Mouse (Mus musculus) heart, adult 18-20 months (tissue): ENCODE data around the gene Fbxw28. TPM values are rescaled to one million over a fixed set of nuclear protein-coding genes. Genes with fewer than 3 reads are reported as not detected.
"Not testable (repeated sequence)": the region's sequence is repeated elsewhere in the genome, so short reads cannot be mapped to it uniquely, and the experiment has no call there.

Experiments used
- DNase-seq, 2 experiments: peaks; one replicate each; pipeline ENCODE4 v3.0.0; 2021 to 2022; ENCODE audit warnings: mixed read lengths in 1 of 2
- long read RNA-seq, 2 experiments: library from polyadenylated mRNA; stranded (forward); transcript quantifications; one replicate each; pipeline ENCODE4 v2.0.0; 2021
- total RNA-seq, 2 experiments: library from RNA; stranded (reverse); gene quantifications; 2 replicates each; pipeline ENCODE4 v1.2.3; 2021

Gene Fbxw28
- total RNA-seq, result not detected
- long read RNA-seq, experiment 1, result 0 reads
- long read RNA-seq, experiment 2, result 0 reads

GRCm38 (mm10) chr9:109339559-109339958 lies at the start of gene Fbxw28:
Fbxw28 (minus strand) TSS chr9:109339659.
- not testable (repeated sequence) for DNase-seq

GRCm38 (mm10) chr9:109287576-109287975 lies 51.9 kb downstream of the Fbxw28 start, which contains the start of gene Fbxw14:
Fbxw14 (minus strand) TSS chr9:109287676.
- DNase-seq, result not testable (repeated sequence)

Other genes starting within 250 kb of the Fbxw28 start
- gene Plxnb1, start 244.3 kb downstream of the Fbxw28 start, total RNA-seq, result 10 to 100 TPM; 21.1 to 21.5 TPM
- not detected for gene Fbxw21, start 177.6 kb downstream of the Fbxw28 start, total RNA-seq
- not detected for gene Fbxw13, start 143.7 kb downstream of the Fbxw28 start, total RNA-seq
- gene Fbxw20, start 104.9 kb downstream of the Fbxw28 start, total RNA-seq, result not detected
- gene Fbxw14, start 52.0 kb downstream of the Fbxw28 start, total RNA-seq, result not detected
- not detected for gene Fbxw22, start 64.6 kb upstream of the Fbxw28 start, total RNA-seq
- gene Fbxw16, start 109.5 kb upstream of the Fbxw28 start, total RNA-seq, result not detected
- gene Fbxw19, start 156.2 kb upstream of the Fbxw28 start, total RNA-seq, result not detected
- not detected for gene Fbxw15, start 228.6 kb upstream of the Fbxw28 start, total RNA-seq